Mouse (Mus musculus) liver, adult 2 months (tissue): Measurements from ENCODE around the gene Tmprss2.

Experiments
- CTCF ChIP-seq: fragments of 200-500 bp; IDR thresholded peaks from 2 replicates; pipeline ENCODE4 v1.5.1; 2011; ENCODE audit warnings: low read depth, low read length, control low read depth
- POLR2A ChIP-seq: fragments of 200-500 bp; IDR thresholded peaks from 2 replicates; pipeline ENCODE4 v1.6.1; 2011; ENCODE audit warnings: low read length, control low read depth; ENCODE audit not compliant: insufficient read depth; ENCODE audit errors: extremely low read depth

GRCm38 (mm10) chr16:97523024-97523423, 88.0 kb downstream of the Tmprss2 start:
- TF ChIP-seq CTCF (peak; percentile 36), POLR2A (no peak)
